Mouse (Mus musculus) cerebellum, adult 2 months (tissue): ENCODE measurements at regions not wholly inside any gene's neighbourhood (a gene's known extent, or its start where the extent isn't known, plus 50 kb on each side); places are given as distances from the start of the nearest gene placed in this dataset.

ENCODE experiments used
- CTCF ChIP-seq: fragments of 200-500 bp; IDR thresholded peaks from 2 replicates; pipeline ENCODE4 v1.5.1; 2011; ENCODE audit warnings: low read depth, mild to moderate bottlenecking, control low read depth, low read length, moderate library complexity, borderline replicate concordance; ENCODE audit not compliant: insufficient read depth
- POLR2A ChIP-seq: fragments of 200-500 bp; IDR thresholded peaks from 2 replicates; pipeline ENCODE4 v1.6.1; 2011; ENCODE audit warnings: low read length, control low read depth, borderline replicate concordance; ENCODE audit not compliant: insufficient read depth

GRCm38 (mm10) chr8:89570639-89571325 lies 526.8 kb upstream of the Sall1 start:
- TF ChIP-seq CTCF (no peak), POLR2A (no peak)
